Mouse (Mus musculus) layer of hippocampus, adult 2 months (tissue): ENCODE measurements around the gene Scn5a. TPM values are rescaled to one million over a fixed set of nuclear protein-coding genes. Genes with fewer than 3 reads are reported as not detected.

Experiments used
- DNase-seq, 2 experiments: peaks; one replicate each; pipeline ENCODE4 v3.0.0; 2022; ENCODE audit warnings: low spot score in 2 of 2
- H3K27ac ChIP-seq: fragments of 200-600 bp; 2 replicates; pipeline ENCODE4 v1.8.1; 2022
- H3K4me3 ChIP-seq: fragments of 200-600 bp; 2 replicates; pipeline ENCODE4 v1.8.1; 2022; ENCODE audit warnings: mild to moderate bottlenecking
- CTCF ChIP-seq: fragments of 200-600 bp; conservative IDR thresholded peaks from 2 replicates; pipeline ENCODE4 v1.8.1; 2022; ENCODE audit warnings: antibody characterized with exemption, mild to moderate bottlenecking, moderate library complexity
- total RNA-seq, 2 experiments: library from RNA; stranded (reverse); gene quantifications; 2 replicates each; pipeline ENCODE4 v1.2.3; 2021

The Scn5a gene
- total RNA-seq, 2 experiments from 2014 or later = 0.86 to 0.97 TPM

GRCm38 (mm10) chr9:119516815-119517214 lies 62.0 kb downstream of the Scn5a start:
- TF ChIP-seq CTCF = no peak
- no peak for DNase-seq
- Histone ChIP-seq H3K4me3 (no peak overlapping the region), H3K27ac (no peak overlapping the region)

DNA sequence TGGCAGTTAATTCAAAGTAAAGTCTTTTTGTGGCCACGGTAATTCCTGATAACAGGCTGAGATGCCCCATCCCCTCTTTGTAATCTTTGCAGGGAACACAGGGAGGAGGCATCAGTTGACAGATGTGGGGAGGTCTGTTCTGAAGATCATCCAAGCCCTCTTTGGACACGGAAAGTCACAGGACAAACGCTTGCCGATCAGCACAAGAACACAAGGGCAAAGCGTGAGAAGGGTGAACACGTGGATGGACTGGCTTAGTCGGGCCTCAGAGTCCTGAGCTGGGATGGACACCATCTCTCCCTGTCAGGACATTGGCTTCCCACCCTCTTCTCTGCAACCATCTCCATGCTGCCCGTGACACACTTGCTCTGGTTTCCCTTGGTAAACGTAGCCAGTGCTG lies 63.4 kb downstream of the Scn5a start:
- TF ChIP-seq CTCF = no peak
- no peak for DNase-seq
- no peak overlapping the region for H3K4me3 ChIP-seq
- H3K27ac ChIP-seq = no peak overlapping the region

- no peak for DNase-seq
- Histone ChIP-seq H3K27ac (no peak overlapping the region), H3K4me3 (no peak overlapping the region)
- no peak for TF ChIP-seq CTCF
Measured at GRCm38 (mm10) chr9:119514986-119515385, 63.8 kb downstream of the Scn5a start.

GRCm38 (mm10) chr9:119513816-119514215 lies 65.0 kb downstream of the Scn5a start:
- Histone ChIP-seq H3K4me3 (no peak overlapping the region), H3K27ac (no peak overlapping the region)
- no peak for DNase-seq
- TF ChIP-seq CTCF = no peak

- H3K27ac ChIP-seq = no peak overlapping the region
- no peak for TF ChIP-seq CTCF
- no peak for DNase-seq
- no peak overlapping the region for H3K4me3 ChIP-seq
Measured at GRCm38 (mm10) chr9:119512993-119513392, 65.8 kb downstream of the Scn5a start.

DNA sequence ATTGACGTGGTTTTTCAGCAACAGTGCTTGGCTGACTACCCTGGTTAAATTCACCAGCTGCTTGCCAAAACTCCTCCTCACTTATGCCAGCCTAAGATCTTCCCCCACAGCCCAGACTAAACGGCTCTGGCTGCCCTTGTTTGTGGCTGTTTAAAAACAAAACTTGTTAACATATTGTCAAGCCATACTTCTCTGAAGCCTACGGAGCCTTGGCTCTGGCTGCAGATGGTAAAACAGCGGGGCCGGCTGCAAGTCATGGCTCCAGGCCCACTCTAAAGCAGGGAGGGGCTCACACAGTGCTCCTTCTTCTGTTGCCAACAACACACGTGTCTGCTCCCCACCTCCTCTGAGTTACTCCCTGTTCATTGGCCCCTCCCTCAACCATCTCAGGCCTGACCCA lies 67.9 kb downstream of the Scn5a start:
- TF ChIP-seq CTCF = no peak
- peak; percentile 30 to 58 for DNase-seq
- Histone ChIP-seq H3K27ac (no peak overlapping the region), H3K4me3 (no peak overlapping the region)

- TF ChIP-seq CTCF = no peak
- Histone ChIP-seq H3K4me3 (no peak overlapping the region), H3K27ac (no peak overlapping the region)
- no peak for DNase-seq
Measured at GRCm38 (mm10) chr9:119504981-119505658, 73.7 kb downstream of the Scn5a start.

DNA sequence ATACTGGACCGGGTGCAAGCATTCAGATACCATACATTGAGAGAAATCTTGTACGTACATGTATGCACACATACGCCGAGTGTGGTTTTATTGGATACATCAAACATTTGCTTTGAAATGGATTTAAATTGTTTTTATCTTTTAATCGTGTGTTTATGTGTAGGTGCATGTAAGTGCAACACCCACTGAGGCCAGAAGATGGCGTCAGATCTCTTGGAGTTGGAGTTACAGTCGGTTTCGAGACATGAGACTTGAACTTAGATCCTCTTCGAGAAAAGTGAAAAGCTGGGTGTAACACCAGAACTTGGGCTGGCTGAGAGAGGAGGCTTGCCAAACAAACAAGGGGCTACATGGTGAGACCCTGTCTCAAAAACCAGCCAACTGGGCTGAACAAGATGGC lies 75.2 kb downstream of the Scn5a start:
- H3K27ac ChIP-seq = no peak overlapping the region
- TF ChIP-seq CTCF = peak; percentile 23; the same call in 1 of the 2 replicates
- H3K4me3 ChIP-seq = no peak overlapping the region
- no peak for DNase-seq

DNA sequence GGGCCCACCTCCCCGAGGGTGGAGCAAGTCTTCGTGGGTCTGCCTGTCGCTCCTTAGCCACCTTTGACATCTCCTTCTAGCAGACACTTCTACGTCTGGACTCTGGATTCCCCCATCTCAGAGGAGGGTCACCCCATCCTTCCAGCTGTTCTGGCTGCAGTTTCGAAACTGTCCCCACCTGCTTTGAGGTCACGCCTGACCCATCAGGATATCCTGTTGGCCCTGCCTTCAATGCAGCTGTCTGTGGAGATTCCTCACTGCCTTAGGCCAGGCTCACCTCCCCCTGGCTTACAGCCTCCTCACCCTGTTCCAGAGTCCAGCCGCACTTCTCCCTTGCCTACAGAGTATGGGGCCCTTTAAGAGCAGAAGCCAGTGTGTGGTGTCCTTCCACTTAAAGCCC lies 79.9 kb downstream of the Scn5a start:
- no peak for DNase-seq
- no peak overlapping the region for H3K27ac ChIP-seq
- H3K4me3 ChIP-seq = no peak overlapping the region
- TF ChIP-seq CTCF = no peak

- TF ChIP-seq CTCF = no peak
- H3K27ac ChIP-seq = no peak overlapping the region
- H3K4me3 ChIP-seq = no peak overlapping the region
- DNase-seq = no peak
Measured at GRCm38 (mm10) chr9:119498247-119498607, 80.6 kb downstream of the Scn5a start.

DNA sequence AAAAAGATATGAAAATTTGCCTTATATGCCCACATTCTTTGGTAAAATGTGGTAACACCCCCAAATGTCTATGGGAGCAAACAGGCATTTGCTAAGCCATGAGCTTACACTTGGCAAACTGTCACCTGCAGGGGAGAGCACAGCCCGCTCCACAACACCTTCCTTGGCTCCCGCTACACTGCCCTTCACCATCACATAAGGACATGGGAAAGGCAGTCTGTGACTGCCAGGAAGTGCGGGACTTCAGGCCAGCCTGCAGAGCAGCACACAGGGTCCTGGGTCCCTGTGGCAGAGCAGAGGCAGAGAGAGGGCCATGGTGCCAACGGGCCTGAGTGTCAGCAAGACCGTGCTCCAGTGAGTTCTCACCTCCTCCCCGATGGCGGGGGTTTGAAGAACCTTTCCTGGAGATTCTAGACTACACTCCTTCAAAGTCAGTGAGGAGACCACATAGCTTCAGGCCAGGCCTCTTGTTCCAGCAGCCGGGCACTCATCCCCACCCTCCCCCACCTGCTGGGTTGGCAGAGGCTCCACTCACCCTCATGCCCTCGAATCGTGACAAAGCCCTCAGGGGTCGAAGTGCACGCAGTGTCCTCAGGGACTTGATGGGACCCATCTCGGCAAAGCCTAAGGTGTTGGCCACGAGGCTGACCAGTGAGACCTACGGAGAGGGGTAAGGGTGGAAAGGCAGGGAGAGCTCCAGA lies 81.1 kb downstream of the Scn5a start:
- no peak for DNase-seq
- H3K27ac ChIP-seq = no peak overlapping the region
- TF ChIP-seq CTCF = no peak
- H3K4me3 ChIP-seq = no peak overlapping the region

DNA sequence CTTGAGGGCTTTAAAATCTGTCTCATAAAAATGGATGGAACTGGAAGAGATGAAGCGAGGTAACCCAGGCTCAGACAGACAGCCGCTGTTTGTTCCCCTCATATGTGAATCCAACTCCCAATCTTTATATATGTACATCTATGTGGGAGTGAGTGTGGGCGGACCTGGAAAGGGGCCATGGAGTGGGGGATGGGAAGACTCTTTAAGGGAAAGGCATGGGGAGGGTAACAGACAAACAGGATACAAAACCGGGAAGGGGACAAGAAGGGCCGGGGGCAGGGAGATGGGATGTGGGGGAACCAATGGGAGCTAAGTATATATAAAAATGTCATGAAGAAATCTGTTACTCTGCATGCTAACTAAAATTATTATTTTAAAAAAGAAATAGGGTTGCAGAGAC lies 81.9 kb downstream of the Scn5a start:
- no peak for TF ChIP-seq CTCF
- DNase-seq = peak in 1 of 2 experiments; percentile 16
- Histone ChIP-seq H3K4me3 (no peak overlapping the region), H3K27ac (no peak overlapping the region)

DNA sequence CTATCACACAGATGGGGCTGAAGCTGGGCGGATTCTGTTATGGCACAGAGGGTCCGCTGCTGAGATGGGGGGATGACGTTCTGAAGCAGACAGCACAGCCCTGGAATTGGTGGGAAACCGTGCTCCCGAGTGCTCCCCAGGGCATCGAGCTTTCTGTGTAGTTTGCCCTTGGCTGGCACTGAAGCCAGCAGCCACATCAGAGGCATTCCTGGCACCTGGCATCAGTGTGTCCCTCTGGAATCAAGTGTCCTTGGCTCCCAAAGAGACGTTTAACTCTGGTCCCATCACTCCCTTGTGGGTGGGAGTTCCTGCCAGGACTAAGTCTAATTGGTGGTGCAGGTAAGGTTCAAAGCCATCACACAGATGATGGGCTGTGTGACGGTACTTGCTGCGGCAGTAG lies 82.5 kb downstream of the Scn5a start:
- no peak for TF ChIP-seq CTCF
- DNase-seq = no peak
- Histone ChIP-seq H3K27ac (no peak overlapping the region), H3K4me3 (no peak overlapping the region)

DNA sequence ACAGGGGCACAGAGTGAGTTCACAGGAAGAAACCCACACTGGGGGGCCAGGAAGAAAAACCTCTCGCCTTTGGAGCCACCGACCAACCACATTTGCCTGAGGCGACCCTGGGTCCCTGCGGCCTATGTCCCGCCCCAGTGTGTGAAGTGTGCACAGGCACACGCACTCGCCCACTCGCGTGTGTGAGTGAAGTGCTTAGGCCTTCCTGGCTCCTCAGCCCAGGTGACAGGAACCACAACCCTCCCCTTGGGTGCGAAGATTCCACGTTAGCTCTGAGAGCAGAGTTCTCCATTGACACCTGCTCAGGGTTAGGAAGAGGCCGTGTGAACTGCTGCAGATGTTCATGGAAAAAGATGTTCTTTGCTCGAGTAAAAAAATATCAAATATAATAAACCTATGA lies 93.9 kb downstream of the Scn5a start:
- no peak for DNase-seq
- Histone ChIP-seq H3K4me3 (no peak overlapping the region), H3K27ac (no peak overlapping the region)
- no peak for TF ChIP-seq CTCF
